Mouse (Mus musculus) liver, embryonic 13.5 days (tissue): ENCODE measurements around the gene Zbtb8b. TPM values are rescaled to one million over a fixed set of nuclear protein-coding genes. Genes with fewer than 3 reads are reported as not detected.
A peak's percentile ranks its signal among the peaks of the same experiment; 100 is the strongest.
"Not testable (repeated sequence)": the region's sequence is repeated elsewhere in the genome, so short reads cannot be mapped to it uniquely, and the experiment has no call there.

Source experiments
- ATAC-seq: fragments of 200-750 bp; cut with Nextera tagmentation; 2 replicates; pipeline ENCODE4 v1.8.0; 2017; ENCODE audit warnings: low read depth, mild to moderate bottlenecking, moderate number of reproducible peaks, moderate library complexity
- DNase-seq: peaks from one replicate; pipeline ENCODE4 v3.0.0; 2022
- H3K27ac ChIP-seq: fragments of 300-500 bp; sonication (generic); 2 replicates; pipeline ENCODE4 v1.5.1; 2015; ENCODE audit warnings: moderate library complexity, mild to moderate bottlenecking, inconsistent platforms
- H3K27me3 ChIP-seq: fragments of 300-500 bp; sonication (generic); 2 replicates; pipeline ENCODE4 v1.6.1; 2015; ENCODE audit warnings: mild to moderate bottlenecking, inconsistent platforms
- H3K36me3 ChIP-seq: fragments of 300-500 bp; sonication (generic); 2 replicates; pipeline ENCODE4 v1.6.1; 2015; ENCODE audit warnings: mild to moderate bottlenecking, inconsistent platforms
- H3K4me1 ChIP-seq: fragments of 300-500 bp; sonication (generic); replicated peaks from 2 replicates; pipeline ENCODE4 v1.6.1; 2015; ENCODE audit warnings: inconsistent platforms
- H3K4me2 ChIP-seq: fragments of 300-500 bp; sonication (generic); 2 replicates; pipeline ENCODE4 v1.6.1; 2015; ENCODE audit warnings: inconsistent platforms, mild to moderate bottlenecking, moderate library complexity
- H3K4me3 ChIP-seq: fragments of 300-500 bp; sonication (generic); replicated peaks from 2 replicates; pipeline ENCODE4 v1.5.1; 2015; ENCODE audit warnings: mild to moderate bottlenecking, inconsistent platforms
- H3K9ac ChIP-seq: fragments of 300-500 bp; sonication (generic); 2 replicates; pipeline ENCODE4 v1.6.1; 2015; ENCODE audit warnings: mild to moderate bottlenecking, inconsistent platforms
- H3K9me3 ChIP-seq: fragments of 300-500 bp; sonication (generic); replicated peaks from 2 replicates; pipeline ENCODE4 v1.6.1; 2016; ENCODE audit warnings: inconsistent platforms
- WGBS: fragments of 180-500 bp; shearing (Covaris S2); methylation state at CpG from one replicate; pipeline ENCODE4 v1.1.7; 2015; ENCODE audit not compliant: insufficient replicate concordance; 5-methylcytosine and 5-hydroxymethylcytosine counted together
- polyA plus RNA-seq: library from polyadenylated mRNA; unstranded; fragments of >200 nt; fragmentation: Nextera tagmentation; extraction: Ambion mirVana; gene quantifications from 2 replicates; pipeline ENCODE4 v1.2.1, GENCODE M21; 2015

The Zbtb8b gene
- polyA plus RNA-seq, 1 experiment from 2014 or later = 0.96 TPM

DNA sequence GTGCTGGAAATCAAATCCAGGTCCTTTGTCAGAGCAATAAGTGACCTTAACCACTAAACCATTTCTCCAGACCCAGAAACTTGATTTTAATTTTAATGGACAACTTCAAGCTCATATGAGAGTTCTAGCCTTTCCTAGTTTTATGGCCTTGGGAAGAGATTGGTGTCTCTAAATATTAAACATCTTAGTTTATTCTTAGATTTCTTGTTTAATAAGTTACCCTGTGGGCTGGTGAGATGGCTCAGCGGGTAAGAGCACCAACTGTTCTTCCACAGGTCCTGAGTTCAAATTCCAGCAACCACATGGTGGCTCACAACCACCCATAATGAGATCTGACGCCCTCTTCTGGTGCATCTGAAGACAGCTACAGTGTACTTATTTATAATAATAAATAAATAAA lies 16.7 kb upstream of the Zbtb8b start:
- not testable (repeated sequence) for H3K27me3 ChIP-seq, ATAC-seq, H3K27ac ChIP-seq, H3K9ac ChIP-seq, H3K4me2 ChIP-seq, DNase-seq, H3K9me3 ChIP-seq, H3K36me3 ChIP-seq, H3K4me3 ChIP-seq
- WGBS = 61% methylated on average over 2 of the region's 2 CpGs
- H3K4me1 ChIP-seq = peaks cover 16% of the 10 kb centered on the region

DNA sequence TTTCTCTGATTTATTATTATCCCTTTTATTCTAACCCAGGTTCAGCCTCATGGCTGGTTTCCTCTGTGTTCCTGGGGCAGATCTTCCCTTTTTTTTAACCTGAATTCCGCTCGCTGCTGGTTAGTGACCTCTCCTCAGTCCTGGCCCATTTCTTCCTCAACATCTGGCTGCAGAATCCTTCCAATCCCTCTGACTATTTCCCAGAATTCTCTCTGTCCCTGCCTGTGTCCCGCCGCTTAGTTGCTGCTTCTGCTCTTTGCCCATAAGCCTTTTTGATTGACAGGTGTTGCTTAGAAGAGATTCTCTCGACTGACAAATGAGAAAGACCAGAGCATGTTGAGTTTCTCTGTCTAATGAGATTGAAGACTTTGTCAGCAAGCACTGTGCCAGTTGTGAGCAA lies 15.5 kb upstream of the Zbtb8b start:
- Histone ChIP-seq H3K4me1 (peaks cover 12% of the 10 kb centered on the region), H3K36me3 (no peaks in the 10 kb centered on the region), H3K27ac (no peak overlapping the region), H3K4me3 (no peak overlapping the region), H3K9ac (no peak overlapping the region), H3K4me2 (no peak overlapping the region), H3K9me3 (no peaks in the 10 kb centered on the region), H3K27me3 (no peaks in the 10 kb centered on the region)
- 46% methylated on average over 5 of the region's 5 CpGs for WGBS
- DNase-seq = no peak
- ATAC-seq = no peak

DNA sequence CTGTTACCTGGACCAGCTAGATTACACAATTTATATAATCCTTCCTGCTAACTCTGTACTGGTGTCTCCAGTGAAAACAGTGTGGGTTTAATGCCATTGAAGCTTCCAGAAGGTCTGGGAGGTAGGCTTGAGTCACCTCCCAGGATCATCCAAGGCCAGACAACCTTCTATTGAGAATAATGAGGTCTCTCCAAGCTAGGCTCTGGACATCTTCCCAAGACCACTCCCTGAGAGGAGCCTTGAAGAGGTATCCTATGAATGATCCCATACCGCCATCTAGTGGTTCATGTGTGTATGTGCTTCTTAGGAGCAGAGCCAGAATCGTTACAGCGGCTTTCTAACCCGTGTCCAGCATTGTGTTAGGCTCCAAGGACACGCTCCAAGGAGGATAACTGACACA lies 14.6 kb upstream of the Zbtb8b start:
- ATAC-seq (peak; percentile 73), DNase-seq (peak; percentile 53)
- H3K36me3 ChIP-seq = no peaks in the 10 kb centered on the region
- H3K4me2 ChIP-seq = no peak overlapping the region
- no peak overlapping the region for H3K27ac ChIP-seq
- H3K27me3 ChIP-seq = no peaks in the 10 kb centered on the region
- no peak overlapping the region for H3K4me3 ChIP-seq
- H3K4me1 ChIP-seq = peaks cover 8% of the 10 kb centered on the region
- 5% methylated on average over 5 of the region's 5 CpGs for WGBS
- no peaks in the 10 kb centered on the region for H3K9me3 ChIP-seq
- H3K9ac ChIP-seq = no peak overlapping the region

DNA sequence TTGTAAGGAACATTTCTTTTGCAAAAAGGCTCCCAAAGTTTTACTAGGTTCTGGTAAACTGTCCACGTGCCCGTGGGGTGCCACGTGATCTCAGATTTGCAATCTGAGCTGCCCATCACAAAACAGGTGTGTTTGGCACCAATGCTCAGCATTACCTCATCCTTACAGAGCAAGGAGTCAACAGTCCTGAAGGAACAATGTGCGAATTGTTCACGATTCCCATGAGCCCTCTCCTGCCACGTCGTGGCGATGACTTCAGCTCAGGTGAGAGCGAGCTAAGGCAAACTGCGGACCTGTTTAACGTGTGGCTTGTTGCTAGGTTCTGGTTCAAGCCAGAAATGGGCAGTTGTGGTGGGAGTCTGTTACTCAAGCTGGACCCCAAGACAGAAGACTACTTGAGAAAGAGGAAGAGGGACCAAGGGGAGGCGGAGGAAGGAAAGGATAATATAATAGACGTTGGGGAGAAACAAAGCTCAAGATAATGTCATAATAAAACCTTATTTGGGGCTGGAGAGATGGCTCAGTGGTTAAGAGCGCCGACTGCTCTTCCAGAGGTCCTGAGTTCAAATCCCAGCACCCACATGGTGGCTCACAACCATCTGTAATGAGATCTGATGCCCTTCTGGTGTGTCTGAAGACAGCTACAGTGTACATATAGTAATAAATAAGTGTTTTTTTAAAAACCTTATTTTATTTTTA lies 11.0 kb upstream of the Zbtb8b start:
- no peak overlapping the region for H3K4me2 ChIP-seq
- 70% methylated on average over 15 of the region's 15 CpGs for WGBS
- H3K4me1 ChIP-seq = peaks cover 16% of the 10 kb centered on the region
- H3K4me3 ChIP-seq = no peak overlapping the region
- no peak for ATAC-seq
- H3K27ac ChIP-seq = no peak overlapping the region
- H3K9me3 ChIP-seq = no peaks in the 10 kb centered on the region
- no peak for DNase-seq
- H3K36me3 ChIP-seq = no peaks in the 10 kb centered on the region
- H3K27me3 ChIP-seq = no peaks in the 10 kb centered on the region
- no peak overlapping the region for H3K9ac ChIP-seq

DNA sequence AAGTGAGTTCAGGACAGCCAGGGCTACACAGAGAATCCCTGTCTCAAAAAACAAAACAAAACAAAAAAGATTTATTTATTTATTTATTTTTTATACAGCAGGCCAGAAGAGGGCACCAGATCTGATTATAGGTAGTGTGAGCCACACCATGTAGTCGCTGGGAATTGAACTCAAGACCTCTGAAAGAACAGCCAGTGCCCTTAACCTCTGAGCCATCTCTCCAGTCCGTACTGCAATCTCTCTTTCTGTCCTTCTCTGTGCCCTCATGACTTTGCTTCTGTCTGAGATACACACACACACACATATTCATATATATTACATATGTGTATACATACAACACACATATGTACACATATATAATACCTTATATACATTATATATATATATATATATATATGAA lies 10.2 kb upstream of the Zbtb8b start:
- Histone ChIP-seq H3K27ac (no peak overlapping the region), H3K4me3 (no peak overlapping the region), H3K27me3 (no peaks in the 10 kb centered on the region), H3K4me1 (peaks cover 16% of the 10 kb centered on the region), H3K36me3 (no peaks in the 10 kb centered on the region), H3K9ac (no peak overlapping the region), H3K9me3 (no peaks in the 10 kb centered on the region), H3K4me2 (no peak overlapping the region)
- WGBS = 73% methylated on average over 2 of the region's 2 CpGs
- no peak for ATAC-seq
- no peak for DNase-seq

DNA sequence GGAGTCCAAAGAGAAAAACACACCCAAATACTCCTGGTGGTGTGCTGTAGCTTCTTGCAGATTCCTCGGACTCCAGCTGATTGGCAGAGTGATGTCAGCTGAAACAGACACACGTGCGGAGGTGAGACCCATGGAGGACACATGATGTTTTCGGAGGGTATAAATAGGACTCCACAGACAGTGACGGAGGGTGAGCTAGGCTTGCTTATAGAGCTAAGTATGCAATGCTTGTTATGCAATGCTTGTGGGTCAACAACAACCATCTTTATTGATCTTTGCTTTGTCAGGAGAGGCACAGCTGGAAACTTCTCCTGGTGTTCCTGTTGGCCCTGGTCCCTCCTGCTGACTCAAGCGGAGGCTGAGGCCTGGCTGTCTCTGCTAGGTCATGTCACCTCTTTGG lies 8.1 kb upstream of the Zbtb8b start:
- H3K9me3 ChIP-seq = no peaks in the 10 kb centered on the region
- ATAC-seq (no peak), DNase-seq (no peak)
- no peak overlapping the region for H3K9ac ChIP-seq
- no peak overlapping the region for H3K4me3 ChIP-seq
- 80% methylated on average over 6 of the region's 6 CpGs for WGBS
- no peak overlapping the region for H3K4me2 ChIP-seq
- peaks cover 20% of the 10 kb centered on the region for H3K4me1 ChIP-seq
- H3K27ac ChIP-seq = no peak overlapping the region
- no peaks in the 10 kb centered on the region for H3K36me3 ChIP-seq
- peaks cover 1% of the 10 kb centered on the region for H3K27me3 ChIP-seq

DNA sequence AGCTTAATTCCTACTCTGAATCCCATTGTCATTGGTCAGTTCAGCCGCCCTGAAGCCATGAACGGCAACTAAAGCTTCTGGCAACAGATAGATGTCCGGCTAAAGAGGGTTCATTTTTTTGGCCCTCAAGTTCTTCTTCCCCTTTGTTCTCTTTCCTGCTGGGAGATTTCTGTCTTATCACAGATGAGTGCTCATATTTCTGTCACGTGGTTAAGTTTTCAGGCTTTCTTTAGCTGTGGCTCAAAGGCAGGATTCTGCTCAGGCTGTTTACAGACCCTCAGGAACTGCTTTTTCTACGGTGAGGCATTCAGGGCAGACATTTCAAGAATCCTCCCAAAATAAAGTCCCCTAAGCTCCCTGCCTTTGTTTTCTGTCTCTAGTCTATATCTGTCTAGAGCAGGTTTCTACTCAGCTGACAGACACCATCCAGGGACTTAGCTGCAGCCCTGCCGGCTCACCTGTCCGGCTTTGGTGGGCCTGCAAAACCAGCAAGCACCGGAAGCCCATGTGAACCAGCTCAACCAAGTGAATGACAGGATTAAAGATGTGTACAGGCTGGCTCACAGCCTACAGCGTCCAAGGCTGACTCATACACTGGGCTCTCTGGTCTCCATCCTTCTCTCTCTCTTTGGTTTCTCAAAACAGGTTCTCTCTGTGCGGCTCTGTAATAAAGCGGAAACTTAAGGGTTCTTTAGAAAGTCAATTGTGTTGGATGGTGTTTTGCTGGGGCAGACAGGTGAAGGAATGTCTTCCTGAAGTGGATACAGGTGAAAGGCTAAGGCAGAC lies 7.3 kb upstream of the Zbtb8b start:
- DNase-seq = no peak
- Histone ChIP-seq H3K27ac (no peak overlapping the region), H3K4me3 (no peak overlapping the region), H3K9me3 (no peaks in the 10 kb centered on the region), H3K4me1 (peaks cover 20% of the 10 kb centered on the region), H3K4me2 (no peak overlapping the region), H3K36me3 (no peaks in the 10 kb centered on the region), H3K27me3 (peaks cover 9% of the 10 kb centered on the region), H3K9ac (no peak overlapping the region)
- no peak for ATAC-seq
- WGBS = 61% methylated on average over 11 of the region's 11 CpGs

DNA sequence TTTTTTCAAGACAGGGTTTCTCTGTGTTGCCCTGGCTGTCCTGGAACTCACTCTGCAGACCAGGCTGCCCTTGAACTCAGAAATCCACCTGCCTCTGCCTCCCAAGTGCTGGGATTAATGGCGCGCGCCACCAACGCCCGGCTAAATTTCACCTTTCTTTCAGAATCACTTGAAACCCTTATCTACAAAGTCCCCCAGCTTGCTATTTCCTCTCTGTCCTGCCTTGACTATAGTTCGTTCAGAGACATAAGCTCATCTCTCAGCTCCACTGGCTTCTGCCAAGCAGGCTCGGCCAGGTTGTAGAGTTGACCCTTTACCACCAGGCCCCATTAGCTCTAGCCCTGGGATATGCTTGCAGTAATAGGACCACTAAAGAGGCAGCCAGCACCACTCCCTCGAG lies 6.7 kb upstream of the Zbtb8b start:
- Histone ChIP-seq H3K4me1 (peaks cover 20% of the 10 kb centered on the region), H3K27ac (no peak overlapping the region), H3K9ac (no peak overlapping the region), H3K36me3 (no peaks in the 10 kb centered on the region), H3K9me3 (no peaks in the 10 kb centered on the region), H3K4me3 (no peak overlapping the region), H3K4me2 (no peak overlapping the region), H3K27me3 (peaks cover 15% of the 10 kb centered on the region)
- ATAC-seq (no peak), DNase-seq (no peak)
- WGBS = 38% methylated on average over 8 of the region's 8 CpGs

DNA sequence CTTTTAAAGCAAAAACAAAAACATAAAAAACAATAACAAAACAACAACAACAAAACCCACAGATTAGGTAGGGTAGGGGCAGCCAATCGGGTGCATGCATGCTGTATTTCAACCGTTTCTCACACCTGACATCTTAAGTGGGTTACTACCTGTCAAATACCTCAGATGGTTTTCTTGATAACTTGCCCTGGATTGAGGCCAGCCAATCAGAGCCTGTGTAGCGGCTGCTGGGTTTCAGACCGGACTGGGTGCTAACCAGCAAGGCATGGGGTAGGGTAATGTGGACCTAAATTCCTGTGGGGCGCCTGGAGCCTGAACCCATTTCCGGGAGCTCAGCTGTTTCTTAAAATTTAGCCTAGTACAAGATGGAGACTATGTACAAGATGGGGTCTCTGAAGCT lies 492 bp upstream of the Zbtb8b start:
- Histone ChIP-seq H3K4me1 (peaks cover 15% of the 10 kb centered on the region), H3K4me3 (no peak overlapping the region), H3K9me3 (no peaks in the 10 kb centered on the region), H3K27me3 (peaks cover 69% of the 10 kb centered on the region), H3K36me3 (no peaks in the 10 kb centered on the region), H3K4me2 (no peak overlapping the region), H3K9ac (no peak overlapping the region), H3K27ac (no peak overlapping the region)
- DNase-seq (no peak), ATAC-seq (no peak)
- 36% methylated on average over 6 of the region's 6 CpGs for WGBS

DNA sequence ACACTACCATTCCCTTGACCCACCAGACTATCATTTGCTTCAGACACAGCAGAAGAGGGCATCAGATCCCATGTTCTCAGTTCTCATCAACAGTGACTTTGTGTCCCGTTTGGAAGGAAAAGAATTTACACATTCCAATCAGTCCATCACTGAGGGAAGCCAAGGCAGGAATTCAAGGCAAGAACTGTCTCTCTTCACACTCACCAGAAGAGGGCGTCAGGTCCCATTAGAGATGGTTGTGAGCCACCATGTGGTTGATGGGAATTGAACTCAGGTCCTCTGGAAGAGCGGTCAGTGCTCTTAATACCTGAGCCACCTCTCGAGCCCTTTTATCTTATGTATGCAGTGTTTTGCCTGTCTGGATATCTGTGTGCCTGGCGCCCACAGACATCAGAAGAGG lies 22.3 kb downstream of the Zbtb8b start:
- ATAC-seq = no peak
- peaks cover 39% of the 10 kb centered on the region for H3K4me1 ChIP-seq
- no peak overlapping the region for H3K27ac ChIP-seq
- no peak overlapping the region for H3K4me3 ChIP-seq
- WGBS = 69% methylated on average over 5 of the region's 5 CpGs
- no peak for DNase-seq
- H3K9ac ChIP-seq = no peak overlapping the region
- H3K4me2 ChIP-seq = no peak overlapping the region
- H3K36me3 ChIP-seq = no peaks in the 10 kb centered on the region
- 0 out of 2 replicates have a peak, but pooled peaks cover 5% of the 10 kb centered on the region for H3K9me3 ChIP-seq
- no peaks in the 10 kb centered on the region for H3K27me3 ChIP-seq

DNA sequence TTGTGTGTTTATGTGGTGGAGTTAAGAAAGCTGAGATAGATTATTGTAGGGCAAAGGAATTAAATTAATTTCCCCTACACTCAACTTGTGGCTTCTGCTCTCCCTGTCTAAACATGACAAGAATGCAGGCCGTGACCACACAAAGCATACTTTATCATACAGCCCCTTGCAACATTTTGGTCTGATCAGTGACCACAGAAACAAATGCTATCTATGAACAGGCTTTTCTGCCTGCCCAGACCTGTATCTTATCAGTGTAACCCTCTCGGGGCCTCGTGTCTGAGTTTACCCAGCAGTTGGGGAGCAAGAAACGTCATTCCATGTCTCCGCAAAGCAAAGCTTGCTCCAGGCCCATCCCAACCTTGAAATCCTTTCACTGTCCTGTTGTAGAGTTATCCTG lies 24.2 kb downstream of the Zbtb8b start:
- H3K27me3 ChIP-seq = no peaks in the 10 kb centered on the region
- peaks cover 39% of the 10 kb centered on the region for H3K4me1 ChIP-seq
- no peak overlapping the region for H3K9ac ChIP-seq
- H3K4me3 ChIP-seq = no peak overlapping the region
- peak overlapping the region; percentile 22; the same call in 1 of the 2 replicates for H3K4me2 ChIP-seq
- DNase-seq (peak; percentile 61), ATAC-seq (peak; percentile 90)
- no peaks in the 10 kb centered on the region for H3K36me3 ChIP-seq
- H3K27ac ChIP-seq = peak overlapping the region; percentile 79
- 0 out of 2 replicates have a peak, but pooled peaks cover 5% of the 10 kb centered on the region for H3K9me3 ChIP-seq
- WGBS = 11% methylated on average over 5 of the region's 5 CpGs
